Mouse (Mus musculus): ENCODE data around the gene Abcc1. TPM values are rescaled to one million over a fixed set of nuclear protein-coding genes. Genes with fewer than 3 reads are reported as not detected.

Abcc1 gene
- 10 to 100 TPM; 10.8 to 11.7 TPM for total RNA-seq (2021)

GRCm38 (mm10) chr16:14361362-14362098, at the start of gene Abcc1:
Gene Abcc1 (plus strand): TSS chr16:14361558.
- peak; percentile 75 for DNase-seq

DNA sequence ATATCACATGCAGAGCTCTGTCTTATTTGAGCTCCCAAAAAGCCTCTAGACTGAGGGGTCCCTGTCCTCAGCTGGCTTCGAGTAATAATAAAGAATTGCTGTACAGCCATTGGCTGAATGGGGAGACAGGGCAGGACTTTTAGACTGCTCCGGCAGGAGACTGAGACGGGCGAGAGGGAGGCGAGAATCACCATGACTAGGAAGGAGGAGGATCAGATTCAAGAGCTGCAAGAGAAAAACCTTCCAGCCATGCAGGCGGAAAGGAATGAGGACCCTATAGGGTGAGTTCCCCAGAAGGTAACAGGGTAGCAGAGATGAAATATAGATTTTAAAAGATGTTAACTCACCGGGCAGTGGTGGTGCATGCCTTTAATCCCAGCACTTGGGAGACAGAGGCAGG, 48.4 kb upstream of the Abcc1 start:
- DNase-seq: no peak

DNA sequence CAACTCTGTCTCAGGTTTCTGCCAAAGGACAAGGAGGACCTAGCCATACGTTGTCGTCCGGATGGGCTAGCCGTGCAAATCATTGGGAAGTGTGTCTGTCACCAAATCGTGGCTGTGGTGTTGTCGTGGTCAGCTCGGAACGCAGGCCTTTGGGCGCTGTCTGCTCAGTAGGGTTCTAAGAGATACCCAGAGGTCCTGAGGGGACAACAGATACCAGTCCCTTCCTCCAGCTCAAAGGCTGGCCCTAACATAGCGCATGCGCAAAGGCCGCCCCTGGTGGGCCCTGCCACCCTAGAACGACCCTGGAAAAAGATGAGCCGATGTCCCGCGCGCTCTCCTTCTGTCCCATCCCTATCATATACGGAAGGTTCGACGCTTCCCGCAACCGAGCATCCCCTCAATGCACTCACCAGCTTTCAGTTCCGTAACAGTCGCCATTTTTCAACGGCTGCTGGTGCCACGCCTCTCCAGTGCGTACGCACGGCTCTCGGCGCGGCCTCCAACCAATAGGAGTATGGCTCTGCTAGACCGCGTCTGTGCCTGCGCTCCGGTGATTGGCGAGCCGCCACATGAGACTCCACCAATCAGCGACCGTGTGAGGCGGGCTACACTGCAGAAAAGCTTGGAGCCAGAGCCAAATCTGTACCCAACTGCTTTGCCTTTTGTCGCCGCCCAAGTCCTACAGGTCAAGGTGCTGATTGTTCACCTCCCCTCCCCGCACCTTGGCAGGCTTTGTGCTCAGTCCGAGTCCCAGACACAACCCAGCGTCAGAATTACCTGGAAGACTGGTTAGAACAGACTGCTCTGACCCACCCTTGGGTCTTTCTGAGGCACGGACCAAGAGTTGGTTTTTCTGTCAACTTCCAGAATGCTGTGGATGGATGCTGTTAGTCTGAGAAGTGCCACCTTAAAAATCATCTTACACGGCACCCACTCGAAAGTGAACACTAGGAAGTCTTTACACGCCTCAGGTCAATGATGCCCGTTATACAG, 44.2 kb upstream of the Abcc1 start, which contains the start of gene Fopnl:
Fopnl (minus strand) TSS at position 522 of the 993 bp plus-strand sequence.
- DNase-seq: peak; percentile 98

- no peak for DNase-seq
Measured at GRCm38 (mm10) chr16:14319681-14320080, 41.7 kb upstream of the Abcc1 start.

- DNase-seq: no peak
Measured at GRCm38 (mm10) chr16:14320494-14320893, 40.9 kb upstream of the Abcc1 start.

DNA sequence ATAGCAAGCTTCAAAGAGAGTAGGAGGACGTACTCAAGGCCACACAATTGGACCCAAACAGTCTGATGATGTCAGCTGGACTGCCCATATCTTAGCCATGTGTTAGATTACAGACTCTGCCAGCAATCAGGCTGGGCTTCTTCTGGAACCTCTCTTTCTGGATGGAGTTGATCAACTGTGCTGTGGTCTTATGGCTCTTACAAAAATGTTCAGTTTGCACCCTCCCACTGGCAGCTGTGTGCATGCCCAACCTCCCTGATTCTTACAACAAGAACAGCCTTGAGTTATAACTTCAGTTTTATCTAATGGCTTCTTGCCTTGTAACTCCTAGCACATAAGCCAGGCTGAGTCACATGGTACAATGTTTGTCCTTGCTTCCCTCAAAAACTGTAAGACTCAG, 33.2 kb upstream of the Abcc1 start:
- DNase-seq: no peak

GRCm38 (mm10) chr16:14344967-14345366, 16.4 kb upstream of the Abcc1 start:
- no peak for DNase-seq

DNA sequence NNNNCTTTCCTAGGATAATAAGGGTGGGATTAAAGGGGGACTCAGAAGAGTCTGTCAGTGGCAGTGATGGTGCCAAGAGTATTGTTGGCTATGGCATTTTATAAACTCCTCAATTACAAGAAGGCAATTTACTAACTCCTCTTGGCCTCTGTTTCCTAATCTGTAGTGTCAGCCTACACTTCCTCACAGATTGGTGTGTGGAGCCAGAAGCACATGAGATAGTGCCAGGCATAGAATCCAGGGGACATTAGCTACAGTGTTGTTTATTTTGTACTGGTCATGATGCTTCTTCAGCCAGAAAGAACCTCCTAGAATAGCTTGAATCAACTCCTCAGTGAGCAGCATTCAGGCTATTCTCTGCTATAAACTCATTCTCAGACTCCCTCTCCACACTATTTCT, 9.8 kb upstream of the Abcc1 start:
- DNase-seq: no peak

DNA sequence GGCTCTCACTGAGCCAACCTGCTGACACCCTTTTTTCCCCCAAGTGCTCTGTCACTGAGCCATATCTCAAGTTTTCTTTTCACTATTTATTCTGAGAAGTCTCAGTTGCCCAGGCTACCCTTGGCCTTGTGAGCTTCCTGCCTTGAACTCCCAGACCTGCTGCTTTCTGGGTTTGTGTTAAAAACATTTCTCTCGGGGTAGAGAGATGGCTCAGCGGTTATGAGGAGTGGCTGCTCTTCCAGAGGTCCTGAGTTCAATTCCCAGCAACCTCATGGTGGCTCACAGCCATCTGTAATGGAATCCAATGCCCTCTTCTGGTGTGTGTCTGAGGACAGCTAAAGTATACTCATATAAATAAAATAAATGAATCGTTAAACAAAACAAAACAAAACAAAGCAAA, 9.1 kb upstream of the Abcc1 start:
- no peak for DNase-seq

DNA sequence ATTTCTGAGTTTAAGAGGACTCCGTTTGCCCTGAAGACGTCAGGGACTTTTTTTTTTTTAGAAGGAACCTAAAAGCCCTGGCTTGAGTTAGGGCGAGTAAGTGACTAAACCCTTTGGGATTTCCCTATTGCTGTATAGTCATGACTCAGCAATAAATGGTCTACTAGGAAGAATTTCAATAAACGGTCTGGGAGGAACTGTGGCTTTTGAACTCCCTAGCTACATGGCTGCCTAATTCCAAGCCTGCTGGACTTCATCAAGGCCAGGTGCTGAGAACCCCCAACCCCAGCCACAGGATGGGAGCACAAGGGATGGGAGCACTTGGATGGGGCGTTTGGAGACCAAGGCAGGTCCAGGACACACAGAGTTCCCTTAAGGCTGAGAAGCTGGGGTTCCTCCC, 8.7 kb upstream of the Abcc1 start:
- DNase-seq: no peak

GRCm38 (mm10) chr16:14357859-14358258, 3.5 kb upstream of the Abcc1 start:
- no peak for DNase-seq

DNA sequence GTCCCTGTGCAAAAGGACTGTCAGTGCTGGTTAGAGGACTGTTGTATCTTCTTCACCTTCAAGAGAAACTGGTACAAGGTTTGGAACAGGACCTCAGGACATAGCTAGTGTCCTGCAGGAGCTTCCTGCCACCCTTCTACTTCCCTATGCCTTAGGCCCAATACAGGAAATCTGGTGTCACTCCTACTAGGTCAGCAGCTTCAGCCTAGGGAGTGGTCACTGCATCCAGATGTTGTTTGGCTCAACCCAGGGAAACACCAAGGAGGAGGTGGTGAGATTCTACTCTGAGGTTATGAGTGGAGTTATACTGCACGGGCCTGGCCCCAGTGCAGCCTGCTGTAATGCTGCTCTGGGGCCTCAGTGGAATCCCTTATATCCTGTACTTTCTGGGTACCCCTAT, 2.8 kb upstream of the Abcc1 start:
- DNase-seq: no peak

DNA sequence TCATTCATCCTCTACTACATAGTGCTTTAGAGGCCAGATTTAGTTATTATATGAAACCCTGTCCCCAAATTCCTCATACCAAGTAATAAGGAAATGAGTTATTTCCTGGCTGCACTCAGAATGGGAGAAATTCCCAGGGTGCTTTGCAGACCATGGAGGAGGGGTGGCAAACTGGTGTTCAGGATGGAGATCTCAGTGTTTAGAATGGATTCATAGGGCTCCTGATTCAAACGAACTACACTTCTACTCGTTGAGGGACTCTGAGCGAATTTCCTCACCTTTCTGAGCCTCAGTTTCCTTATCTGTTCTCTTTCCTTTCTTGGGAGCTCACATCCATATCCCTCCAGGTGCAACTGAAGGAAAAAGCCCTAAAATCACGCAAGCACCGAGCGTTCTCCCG, 427 bp upstream of the Abcc1 start:
- DNase-seq: no peak

DNA sequence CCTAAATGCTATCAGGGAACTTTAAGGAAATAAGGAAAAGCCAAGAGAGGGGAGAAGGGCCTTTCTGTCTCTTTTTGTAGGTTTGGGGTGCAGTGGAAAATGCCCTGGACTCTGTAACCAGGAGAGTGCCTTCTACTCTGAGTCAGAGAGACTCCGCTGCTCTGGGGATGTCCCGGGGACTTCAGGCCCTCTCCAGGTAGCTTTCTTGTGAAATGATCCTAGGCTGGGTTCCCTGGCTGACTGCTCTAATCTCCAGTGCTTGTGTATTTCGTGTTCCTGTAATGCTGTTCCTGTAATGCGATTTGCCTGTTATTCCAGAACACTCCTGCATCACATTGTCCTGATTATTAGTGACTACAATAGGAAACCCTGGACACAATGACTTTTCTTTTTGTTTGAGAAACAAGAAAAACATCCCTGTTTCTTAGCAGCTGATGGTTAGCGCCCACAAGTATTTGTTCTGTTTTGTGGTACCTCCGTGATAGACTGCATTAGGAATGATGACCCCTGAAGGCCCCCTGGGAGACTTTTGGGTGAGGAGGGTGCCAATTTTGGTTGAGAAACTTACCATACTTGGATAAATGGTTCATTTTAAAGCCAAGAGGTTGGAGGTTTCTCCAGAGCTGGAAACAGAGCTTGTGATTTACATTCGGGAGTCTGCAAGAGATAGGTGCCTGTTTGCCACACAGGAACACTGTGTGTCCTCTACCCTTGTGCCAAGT, 902 bp downstream of the Abcc1 start:
- DNase-seq: no peak

DNA sequence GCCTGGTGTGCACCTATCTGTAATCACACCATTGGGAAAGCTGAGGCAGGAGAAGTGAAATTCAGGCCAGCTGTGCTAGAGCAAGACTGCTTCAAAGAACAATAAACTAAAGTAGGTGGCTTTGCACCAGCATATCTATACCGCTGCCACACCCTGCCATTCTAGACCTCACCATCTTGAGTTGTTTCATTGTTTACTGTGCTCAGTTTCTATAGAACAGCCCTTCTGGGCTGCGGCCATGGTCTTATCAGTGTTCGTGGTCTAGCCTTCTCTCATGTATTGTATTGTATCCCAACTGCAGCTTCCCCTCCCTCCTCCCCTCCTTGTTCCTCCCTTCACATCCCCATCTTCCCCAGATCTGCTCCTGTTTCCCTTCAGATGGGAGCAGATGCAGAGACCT, 2.1 kb downstream of the Abcc1 start:
- no peak for DNase-seq

DNA sequence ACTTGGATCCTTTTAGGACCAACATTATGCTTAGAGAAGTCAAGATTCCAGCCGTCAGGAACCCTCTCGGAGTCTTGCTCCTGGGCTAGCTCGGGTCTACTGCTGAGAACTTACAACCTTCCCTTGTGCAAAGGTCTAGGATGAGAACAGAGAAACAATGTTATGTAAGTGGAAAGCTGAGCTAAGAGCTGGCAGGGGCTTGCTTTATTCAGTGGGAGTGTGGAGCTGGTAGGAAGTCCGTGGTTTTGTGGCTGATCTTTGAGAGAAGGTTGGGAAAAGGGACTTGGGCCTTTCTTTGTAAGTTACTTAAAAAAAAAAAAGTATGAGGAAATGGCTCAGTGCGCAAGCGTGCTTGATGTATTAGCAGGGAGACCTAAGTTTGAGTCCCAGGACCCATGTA, 2.7 kb downstream of the Abcc1 start:
- no peak for DNase-seq

DNA sequence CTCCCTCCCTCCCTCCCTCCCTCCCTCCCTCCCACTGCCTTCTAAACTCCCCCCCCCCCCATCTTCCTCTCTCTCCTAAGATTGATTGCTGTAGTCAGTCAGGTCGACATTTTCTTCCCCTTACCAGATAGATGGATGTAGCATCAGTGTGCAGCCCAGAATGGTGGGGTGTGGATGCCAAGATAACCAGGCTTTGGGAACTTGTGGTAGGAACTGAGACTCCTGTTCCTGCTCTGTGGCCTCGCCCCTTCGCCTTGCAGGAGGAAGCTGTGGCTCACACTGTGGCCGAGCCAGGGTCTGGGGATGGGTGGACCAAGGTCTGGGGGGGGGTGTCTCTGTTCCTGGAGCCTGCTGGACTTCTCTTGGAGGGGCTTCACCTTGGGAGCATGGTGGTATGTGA, 4.1 kb downstream of the Abcc1 start:
- DNase-seq: no peak

DNA sequence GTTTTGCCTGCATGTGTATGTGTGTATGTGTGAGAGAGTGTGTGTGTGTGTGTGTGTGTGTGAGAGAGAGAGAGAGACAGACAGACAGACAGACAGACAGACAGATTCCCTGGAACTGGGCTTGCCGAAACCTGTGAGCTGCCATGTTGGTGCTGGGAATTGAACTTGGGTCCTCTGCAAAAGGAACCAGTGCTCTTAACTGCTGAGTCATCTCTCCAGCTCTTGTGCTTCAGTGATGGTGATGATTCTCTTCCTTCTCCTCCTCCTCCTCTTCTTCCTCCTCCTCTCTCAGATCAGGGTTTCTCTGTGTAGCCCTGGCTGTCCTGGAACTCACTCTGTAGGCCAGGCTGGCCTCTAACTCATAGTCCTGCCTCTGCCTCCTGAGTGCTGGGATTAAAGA, 4.7 kb downstream of the Abcc1 start:
- DNase-seq: no peak

- peak; percentile 46 for DNase-seq
Measured at GRCm38 (mm10) chr16:14371367-14371766, 10.0 kb downstream of the Abcc1 start.

DNA sequence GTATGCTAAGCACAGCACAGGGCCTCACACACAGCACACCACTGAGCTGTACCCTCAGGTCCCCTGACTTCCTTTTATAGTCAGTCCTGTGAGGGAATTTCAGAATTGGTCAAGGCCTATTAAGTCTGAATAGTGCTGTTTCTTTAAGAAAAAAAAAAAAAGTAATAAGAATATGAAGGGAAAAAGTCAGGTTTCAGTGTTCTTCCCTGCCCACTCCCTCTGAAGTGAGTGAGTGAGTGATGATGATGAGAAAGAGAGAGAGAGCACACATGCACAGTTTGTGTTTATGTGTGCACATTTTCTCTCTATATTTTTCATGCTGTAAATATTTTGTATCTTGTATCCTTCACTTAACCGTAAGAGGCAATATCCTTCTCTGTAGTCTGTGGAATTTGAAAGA, 11.0 kb downstream of the Abcc1 start:
- DNase-seq: no peak

- peak; percentile 46 for DNase-seq
Measured at GRCm38 (mm10) chr16:14372817-14373301, 11.5 kb downstream of the Abcc1 start.

GRCm38 (mm10) chr16:14375942-14376341, 14.6 kb downstream of the Abcc1 start:
- DNase-seq: no peak

- DNase-seq: no peak
Measured at GRCm38 (mm10) chr16:14376352-14376751, 15.0 kb downstream of the Abcc1 start.

Data from heart, postnatal 4 days (tissue).